Mouse (Mus musculus): ENCODE results near the gene AY761184.
"Not testable (repeated sequence)": the region's sequence is repeated elsewhere in the genome, so short reads cannot be mapped to it uniquely, and the experiment has no call there.

DNA sequence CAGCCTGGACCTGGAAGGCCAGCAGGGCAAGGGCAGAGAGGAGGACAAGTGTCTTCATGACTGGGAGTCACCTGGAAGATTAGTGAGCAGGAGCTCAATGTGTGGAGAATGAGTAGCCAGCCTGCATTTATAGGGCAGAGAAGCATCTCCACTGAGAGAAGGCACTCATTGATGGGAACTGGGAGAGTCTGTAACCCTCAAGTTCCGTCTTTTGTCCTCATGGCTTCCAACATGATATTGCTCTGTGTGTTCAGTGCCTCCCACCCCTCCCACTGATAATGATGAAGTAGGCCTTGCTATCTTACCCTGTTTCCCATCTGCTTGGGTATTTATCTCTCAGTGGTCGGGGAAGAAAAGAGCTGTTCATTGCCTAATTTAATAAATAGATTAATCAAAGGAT, at the start of gene AY761184:
- not testable (repeated sequence) for TF ChIP-seq CTCF, EP300 (IDR thresholded peaks at IDR 0.05; ENCODE audit: low read depth)

Measured in liver, embryonic 14.5 days (tissue).